Mouse (Mus musculus): ENCODE measurements around the gene Tvp23b. TPM values are rescaled to one million over a fixed set of nuclear protein-coding genes. Genes with fewer than 3 reads are reported as not detected.

The Tvp23b gene
- polyA plus RNA-seq, 1 experiment from 2014 or later: 68.5 TPM

DNA sequence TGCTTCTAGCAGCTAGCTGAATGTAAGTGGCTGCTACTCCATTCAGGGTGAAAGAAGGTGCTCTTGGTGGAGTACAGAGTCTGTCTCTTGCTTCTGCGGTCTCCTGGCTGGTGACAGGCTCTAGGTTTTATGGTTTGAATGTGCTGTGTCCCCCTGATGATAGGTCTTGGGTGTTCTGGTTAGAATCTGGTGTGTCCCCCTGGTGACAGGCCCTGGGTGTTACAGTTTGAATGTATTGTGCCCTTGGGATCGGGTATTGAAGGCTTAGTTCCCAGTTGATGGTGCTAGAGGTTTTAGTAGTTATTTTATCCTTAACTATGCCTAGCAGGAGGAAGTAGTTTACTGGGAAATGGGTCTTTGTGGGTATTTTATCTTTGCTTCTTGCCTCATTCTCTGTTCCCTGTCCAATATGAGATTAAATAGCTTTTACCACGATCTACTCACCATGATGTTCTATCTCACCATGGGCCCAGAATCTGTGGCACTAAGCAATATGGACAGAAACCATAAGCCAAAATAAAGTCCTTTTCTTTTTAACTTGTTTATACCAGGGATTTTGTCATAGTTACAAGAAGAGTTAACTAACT lies 30.6 kb downstream of the Tvp23b start:
- no peaks in the 10 kb centered on the region for H3K4me1 ChIP-seq (ENCODE audit: insufficient read depth, low read depth, low read length)
- no peak overlapping the region for H3K27ac ChIP-seq (ENCODE audit: low read length)
- ATAC-seq (no peak), DNase-seq (ENCODE audit: low spot score) (no peak)
- WGBS: 61% methylated on average over 3 of the region's 3 CpGs
- H3K27me3 ChIP-seq (replicated peaks; ENCODE audit: insufficient read depth, low read length): no peaks in the 10 kb centered on the region
- H3K9ac ChIP-seq (replicated peaks; ENCODE audit: low read depth): no peak overlapping the region
- H3K4me2 ChIP-seq (replicated peaks; ENCODE audit: low read depth, low read length): no peak overlapping the region
- H3K9me3 ChIP-seq (ENCODE audit: low read length): no peaks in the 10 kb centered on the region
- no peak overlapping the region for H3K4me3 ChIP-seq (ENCODE audit: low read depth, low read length)
- no peaks in the 10 kb centered on the region for H3K36me3 ChIP-seq (ENCODE audit: insufficient read depth, low read length)
- peak; percentile 56 for TF ChIP-seq CTCF (IDR thresholded peaks at IDR 0.05)
- TF ChIP-seq EP300 (IDR thresholded peaks at IDR 0.05): no peak

GRCm38 (mm10) chr11:62911362-62911761 lies 32.1 kb downstream of the Tvp23b start:
- H3K4me1 ChIP-seq (ENCODE audit: insufficient read depth, low read depth, low read length): no peaks in the 10 kb centered on the region
- no peak overlapping the region for H3K4me3 ChIP-seq (ENCODE audit: low read depth, low read length)
- DNase-seq (ENCODE audit: low spot score) (peak; percentile 22), ATAC-seq (peak; percentile 53)
- no peak overlapping the region for H3K9ac ChIP-seq (replicated peaks; ENCODE audit: low read depth)
- H3K36me3 ChIP-seq (ENCODE audit: insufficient read depth, low read length): no peaks in the 10 kb centered on the region
- H3K9me3 ChIP-seq (ENCODE audit: low read length): no peaks in the 10 kb centered on the region
- TF ChIP-seq CTCF (IDR thresholded peaks at IDR 0.05): no peak
- no peak for TF ChIP-seq EP300 (IDR thresholded peaks at IDR 0.05)
- 50% methylated on average over 8 of the region's 8 CpGs for WGBS
- no peak overlapping the region for H3K4me2 ChIP-seq (replicated peaks; ENCODE audit: low read depth, low read length)
- no peaks in the 10 kb centered on the region for H3K27me3 ChIP-seq (replicated peaks; ENCODE audit: insufficient read depth, low read length)
- H3K27ac ChIP-seq (ENCODE audit: low read length): no peak overlapping the region

DNA sequence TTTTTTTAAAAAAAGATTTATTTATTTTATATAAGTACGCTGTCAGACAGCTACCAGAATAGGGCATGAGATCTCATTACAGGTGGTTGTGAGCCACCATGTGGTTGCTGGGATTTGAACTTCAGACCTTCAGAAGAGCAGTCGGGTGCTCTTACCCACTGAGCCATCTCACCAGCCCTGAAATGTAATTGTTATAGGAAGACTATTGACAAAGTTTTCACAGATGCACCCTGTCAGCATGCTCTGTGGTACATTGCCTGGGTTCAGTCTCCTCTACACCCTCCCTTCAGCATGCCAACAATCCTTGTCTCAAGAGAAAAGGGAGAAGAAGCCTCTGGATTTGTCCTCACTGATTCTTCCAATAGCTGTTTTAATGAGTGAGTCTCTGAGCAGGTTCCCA lies 33.9 kb downstream of the Tvp23b start:
- Histone ChIP-seq H3K4me1 (ENCODE audit: insufficient read depth, low read depth, low read length) (no peaks in the 10 kb centered on the region), H3K9ac (replicated peaks; ENCODE audit: low read depth) (no peak overlapping the region), H3K27ac (ENCODE audit: low read length) (no peak overlapping the region), H3K4me2 (replicated peaks; ENCODE audit: low read depth, low read length) (no peak overlapping the region), H3K4me3 (ENCODE audit: low read depth, low read length) (no peak overlapping the region), H3K27me3 (replicated peaks; ENCODE audit: insufficient read depth, low read length) (no peaks in the 10 kb centered on the region), H3K36me3 (ENCODE audit: insufficient read depth, low read length) (no peaks in the 10 kb centered on the region), H3K9me3 (ENCODE audit: low read length) (no peaks in the 10 kb centered on the region)
- ATAC-seq (no peak), DNase-seq (ENCODE audit: low spot score) (no peak)
- WGBS: 84% methylated on average over 2 of the region's 2 CpGs
- TF ChIP-seq EP300 (IDR thresholded peaks at IDR 0.05) (no peak), CTCF (IDR thresholded peaks at IDR 0.05) (no peak)

DNA sequence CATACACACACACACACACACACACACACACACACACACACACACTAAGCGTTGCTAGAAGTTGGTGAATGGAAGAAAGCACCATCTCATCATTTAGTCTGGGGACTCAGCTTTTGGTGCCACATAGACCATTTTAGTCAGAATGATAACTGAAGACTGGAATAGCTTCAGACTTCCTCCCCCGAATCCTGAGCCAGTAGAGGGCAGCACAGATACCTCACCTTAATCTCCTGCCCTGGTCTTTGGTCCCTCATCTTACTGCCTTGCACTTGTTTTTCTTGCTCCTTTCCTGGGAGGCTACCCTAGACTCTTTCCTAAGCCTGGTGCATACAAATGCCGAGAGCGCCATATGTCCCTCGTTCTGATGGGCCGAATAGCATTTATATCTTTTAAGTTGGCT lies 35.3 kb downstream of the Tvp23b start:
- Histone ChIP-seq H3K4me1 (ENCODE audit: insufficient read depth, low read depth, low read length) (no peaks in the 10 kb centered on the region), H3K4me2 (replicated peaks; ENCODE audit: low read depth, low read length) (no peak overlapping the region), H3K36me3 (ENCODE audit: insufficient read depth, low read length) (no peaks in the 10 kb centered on the region), H3K4me3 (ENCODE audit: low read depth, low read length) (no peak overlapping the region), H3K27me3 (replicated peaks; ENCODE audit: insufficient read depth, low read length) (no peaks in the 10 kb centered on the region), H3K27ac (ENCODE audit: low read length) (no peak overlapping the region), H3K9ac (replicated peaks; ENCODE audit: low read depth) (no peak overlapping the region), H3K9me3 (ENCODE audit: low read length) (no peaks in the 10 kb centered on the region)
- 46% methylated on average over 6 of the region's 6 CpGs for WGBS
- TF ChIP-seq EP300 (IDR thresholded peaks at IDR 0.05) (no peak), CTCF (IDR thresholded peaks at IDR 0.05) (peak; percentile 70)
- DNase-seq (ENCODE audit: low spot score) (peak; percentile 45), ATAC-seq (no peak)

DNA sequence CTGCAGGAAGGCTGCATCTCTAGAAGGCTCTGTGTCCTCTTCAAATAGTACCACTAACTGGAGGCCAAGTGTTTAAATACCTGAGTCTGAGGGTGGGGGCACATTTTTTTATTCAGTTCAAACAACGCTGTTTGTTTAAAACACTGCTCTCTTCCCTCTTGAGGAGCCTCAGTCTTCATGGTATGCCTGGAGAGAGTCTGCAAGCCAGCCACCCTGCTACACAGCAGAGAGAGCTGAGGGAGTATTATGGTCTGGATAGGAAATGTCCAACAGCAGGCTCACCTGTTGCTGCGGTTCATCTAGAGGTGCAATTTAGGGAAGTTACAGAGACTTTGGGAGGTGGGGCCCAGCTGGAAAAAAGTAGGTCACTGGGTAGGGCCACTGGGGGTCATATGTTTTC lies 36.2 kb downstream of the Tvp23b start:
- DNase-seq (ENCODE audit: low spot score) (peak; percentile 87), ATAC-seq (peak; percentile 90)
- Histone ChIP-seq H3K36me3 (ENCODE audit: insufficient read depth, low read length) (no peaks in the 10 kb centered on the region), H3K27me3 (replicated peaks; ENCODE audit: insufficient read depth, low read length) (no peaks in the 10 kb centered on the region), H3K9ac (replicated peaks; ENCODE audit: low read depth) (no peak overlapping the region), H3K4me1 (ENCODE audit: insufficient read depth, low read depth, low read length) (no peaks in the 10 kb centered on the region), H3K27ac (ENCODE audit: low read length) (no peak overlapping the region), H3K4me3 (ENCODE audit: low read depth, low read length) (no peak overlapping the region), H3K4me2 (replicated peaks; ENCODE audit: low read depth, low read length) (no peak overlapping the region), H3K9me3 (ENCODE audit: low read length) (no peaks in the 10 kb centered on the region)
- TF ChIP-seq CTCF (IDR thresholded peaks at IDR 0.05) (no peak), EP300 (IDR thresholded peaks at IDR 0.05) (peak; percentile 86)
- WGBS: 42% methylated on average over 2 of the region's 2 CpGs

DNA sequence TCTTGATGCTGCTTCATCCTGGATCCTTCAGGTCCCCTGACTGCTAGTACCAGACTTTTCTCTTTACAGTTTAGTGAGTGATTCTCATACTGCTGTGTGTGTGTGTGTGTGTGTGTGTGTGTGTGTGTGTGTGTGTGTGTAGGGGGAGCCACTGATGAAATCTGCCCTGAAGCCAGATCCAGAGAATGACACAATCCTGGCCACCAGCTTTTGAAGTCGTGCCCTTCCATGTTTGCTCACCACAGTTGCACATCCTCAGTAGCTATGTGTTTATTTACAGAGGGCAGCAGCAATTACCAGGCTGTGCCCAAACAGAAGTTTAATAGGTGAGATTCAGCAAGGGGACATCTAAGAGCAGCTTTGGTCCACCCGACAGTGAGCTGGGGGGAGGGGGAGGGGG lies 37.5 kb downstream of the Tvp23b start:
- no peak overlapping the region for H3K4me2 ChIP-seq (replicated peaks; ENCODE audit: low read depth, low read length)
- H3K4me1 ChIP-seq (ENCODE audit: insufficient read depth, low read depth, low read length): no peaks in the 10 kb centered on the region
- H3K9me3 ChIP-seq (ENCODE audit: low read length): no peaks in the 10 kb centered on the region
- no peaks in the 10 kb centered on the region for H3K27me3 ChIP-seq (replicated peaks; ENCODE audit: insufficient read depth, low read length)
- H3K4me3 ChIP-seq (ENCODE audit: low read depth, low read length): no peak overlapping the region
- 15% methylated on average over 2 of the region's 2 CpGs for WGBS
- H3K36me3 ChIP-seq (ENCODE audit: insufficient read depth, low read length): no peaks in the 10 kb centered on the region
- no peak for ATAC-seq
- TF ChIP-seq CTCF (IDR thresholded peaks at IDR 0.05) (no peak), EP300 (IDR thresholded peaks at IDR 0.05) (no peak)
- DNase-seq (ENCODE audit: low spot score): peak; percentile 42
- H3K27ac ChIP-seq (ENCODE audit: low read length): no peak overlapping the region
- H3K9ac ChIP-seq (replicated peaks; ENCODE audit: low read depth): no peak overlapping the region

All from lung, postnatal 0 days (tissue).